Mouse (Mus musculus) erythroblast, embryonic 14.5 days (primary cell): ENCODE results near the gene Igf2bp3.

Experiments
- GATA1 ChIP-seq: IDR thresholded peaks from 2 replicates; pipeline ENCODE4 v1.6.1; 2012; ENCODE audit warnings: low read length, inconsistent platforms, mixed read lengths
- TAL1 ChIP-seq: IDR thresholded peaks from 3 replicates; pipeline ENCODE4 v1.6.1; 2012; ENCODE audit warnings: low read length, inconsistent platforms, mixed read lengths

DNA sequence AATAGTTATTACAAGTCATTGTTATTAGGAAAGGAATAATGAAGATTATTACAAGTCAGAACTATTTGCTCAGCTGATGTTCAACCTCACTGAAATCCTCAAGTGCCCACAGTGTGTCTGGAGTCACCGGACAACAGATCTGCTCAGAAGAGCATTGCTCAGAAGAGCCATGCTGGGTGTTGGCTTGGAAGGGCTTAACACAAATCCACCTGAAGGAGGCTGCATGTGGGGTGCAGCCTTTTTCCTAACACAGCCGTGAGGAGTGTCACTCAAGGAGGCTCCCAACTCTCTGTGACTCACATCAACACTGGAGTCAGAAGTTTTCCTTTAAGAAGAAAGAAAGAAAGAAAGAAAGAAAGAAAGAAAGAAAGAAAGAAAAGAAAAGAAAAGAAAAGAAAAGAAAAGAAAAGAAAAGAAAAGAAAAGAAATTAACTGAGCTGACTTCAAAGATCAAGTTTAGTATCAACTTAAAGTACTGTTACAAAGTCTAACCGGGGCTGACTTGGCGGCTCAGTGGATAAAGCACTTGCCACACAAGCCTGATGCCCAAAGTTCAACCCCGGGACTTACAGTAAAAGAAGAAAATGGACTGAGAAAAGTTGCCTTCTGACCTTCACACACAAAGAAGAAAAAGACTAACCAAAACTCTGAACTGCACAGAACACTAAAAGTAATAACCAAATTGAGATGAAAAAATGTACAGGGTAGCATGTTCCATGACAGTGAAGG, 65.4 kb downstream of the Igf2bp3 start:
- TF ChIP-seq TAL1 (no peak), GATA1 (no peak)
